21 mouse cellular contexts compared by ENCODE assay signal in genomic region chr7:24970341-24970740, GRCm38 (mm10). TPM values are rescaled to one million over a fixed set of nuclear protein-coding genes. Genes with fewer than 3 reads are reported as not detected.
"Had no signal": no experiment of that assay in that cellular context is flagged by ENCODE, and none has a peak within 500 bp of the region (broad histone marks: within the 10 kb centered on the region; RNA-seq: fewer than 3 reads in every experiment).

No protein-coding gene starts in this region.

- H3K4me3 ChIP-seq: neural tube, embryonic 12.5 days had no signal

- DNase-seq: lung, adult 2 months; lung, postnatal 14 days; lung, postnatal 36 days; thymus, adult 2 months; thymus, postnatal 25 days; thymus, postnatal 4 days had no signal

- H3K36me3 ChIP-seq: midbrain, embryonic 15.5 days; stomach, embryonic 15.5 days had no signal

- H3K27ac ChIP-seq: lung, embryonic 15.5 days; macrophage; midbrain, embryonic 13.5 days; neural tube, embryonic 12.5 days; stomach, embryonic 15.5 days; stomach, postnatal 0 days had no signal

- H3K4me2 ChIP-seq: midbrain, embryonic 11.5 days; stomach, embryonic 15.5 days had no signal

- H3K9ac ChIP-seq: lung, embryonic 15.5 days; midbrain, embryonic 15.5 days; neural tube, embryonic 12.5 days; stomach, embryonic 15.5 days had no signal

- H3K9me3 ChIP-seq: lung, embryonic 15.5 days; megakaryocyte, embryonic 14.5 days; midbrain, embryonic 13.5 days; midbrain, embryonic 15.5 days; neural tube, embryonic 12.5 days; stomach, embryonic 15.5 days had no signal

- ATAC-seq: lung, postnatal 0 days; midbrain, embryonic 13.5 days; midbrain, embryonic 15.5 days had no signal

- H3K27me3 ChIP-seq: lung, embryonic 15.5 days; midbrain, embryonic 13.5 days; midbrain, embryonic 15.5 days; neural tube, embryonic 12.5 days; stomach, embryonic 15.5 days had no signal

RNA-seq across cellular contexts. Expression of gene Gm4881, which starts 26.0 kb away (rescaled TPM):
- total RNA-seq: megakaryocyte progenitor cell, adult 5-6 weeks; monocyte, adult 5-6 weeks; neutrophil, adult 5-6 weeks had no signal
- polyA plus RNA-seq: lung, adult 2 months; lung, embryonic 15.5 days; lung, postnatal 0 days; macrophage; spleen, adult 2 months; stomach, embryonic 15.5 days; stomach, postnatal 0 days; urinary bladder, adult 2 months had no signal
